Mouse (Mus musculus) neural tube, embryonic 14.5 days (tissue): ENCODE results near the gene Ift43. TPM values are rescaled to one million over a fixed set of nuclear protein-coding genes. Genes with fewer than 3 reads are reported as not detected.

Source experiments
- ATAC-seq: fragments of 200-750 bp; cut with Nextera tagmentation; 2 replicates; pipeline ENCODE4 v1.8.0; 2017; ENCODE audit warnings: low read depth, mild to moderate bottlenecking, moderate TSS enrichment, moderate library complexity
- H3K27ac ChIP-seq: fragments of 300-500 bp; sonication (generic); 2 replicates; pipeline ENCODE4 v1.5.1; 2014; ENCODE audit warnings: low read depth, mild to moderate bottlenecking, control low read depth, low read length, moderate library complexity, mixed read lengths
- H3K27me3 ChIP-seq: fragments of 300-500 bp; sonication (generic); 2 replicates; pipeline ENCODE4 v1.6.1; 2014; ENCODE audit warnings: low read length; ENCODE audit not compliant: control insufficient read depth, insufficient read depth
- H3K36me3 ChIP-seq: fragments of 300-500 bp; sonication (generic); 2 replicates; pipeline ENCODE4 v1.6.1; 2014; ENCODE audit warnings: low read length, mixed read lengths; ENCODE audit not compliant: control insufficient read depth, insufficient read depth
- H3K4me1 ChIP-seq: fragments of 300-500 bp; sonication (generic); 2 replicates; pipeline ENCODE4 v1.6.1; 2014; ENCODE audit warnings: low read length; ENCODE audit not compliant: control insufficient read depth, insufficient read depth
- H3K4me2 ChIP-seq: fragments of 300-500 bp; sonication (generic); 2 replicates; pipeline ENCODE4 v1.6.1; 2014; ENCODE audit warnings: mild to moderate bottlenecking, low read depth, low read length, control low read depth
- H3K4me3 ChIP-seq: fragments of 300-500 bp; sonication (generic); 2 replicates; pipeline ENCODE4 v1.5.1; 2014; ENCODE audit warnings: low read depth, low read length, control low read depth, mixed read lengths
- H3K9ac ChIP-seq: fragments of 300-500 bp; sonication (generic); replicated peaks from 2 replicates; pipeline ENCODE4 v1.6.1; 2014; ENCODE audit warnings: low read depth, mild to moderate bottlenecking, control low read depth, low read length, mixed read lengths
- H3K9me3 ChIP-seq: fragments of 300-500 bp; sonication (generic); 2 replicates; pipeline ENCODE4 v1.6.1; 2016; ENCODE audit warnings: low read length; ENCODE audit not compliant: control insufficient read depth
- WGBS: fragments of 180-500 bp; shearing (Covaris S2); extraction: QIAGEN DNeasy Blood & Tissue Kit; methylation state at CpG from one replicate; pipeline ENCODE4 v1.1.7; 2014; 5-methylcytosine and 5-hydroxymethylcytosine counted together
- polyA plus RNA-seq: library from polyadenylated mRNA; unstranded; fragments of >200 nt; fragmentation: Nextera tagmentation; extraction: Ambion mirVana; gene quantifications from 2 replicates; pipeline ENCODE4 v1.2.1, GENCODE M21; 2014

The Ift43 gene
- polyA plus RNA-seq, 1 experiment from 2014 or later = 38.1 TPM

DNA sequence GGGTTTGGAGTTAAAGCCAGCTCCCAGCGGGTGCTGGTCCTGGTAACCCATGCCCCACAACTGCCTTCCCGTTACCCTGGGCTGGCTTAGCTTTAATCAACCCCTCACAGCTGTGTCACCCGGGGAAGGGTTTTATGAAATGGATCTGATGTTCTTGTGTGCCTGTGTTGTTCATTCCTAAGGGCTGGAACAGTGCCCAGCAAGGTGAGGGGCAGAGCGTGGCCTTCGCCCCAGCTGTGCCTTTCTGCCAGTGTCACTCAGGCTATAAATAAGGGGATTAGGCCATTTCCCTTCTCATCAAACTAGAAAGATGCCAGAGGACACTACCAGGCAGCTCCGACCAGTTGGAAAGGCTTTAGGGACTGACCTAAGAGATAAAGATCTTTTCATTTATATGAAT is 32.5 kb upstream of the Ift43 start:
- H3K9me3 ChIP-seq = no peaks in the 10 kb centered on the region
- H3K27ac ChIP-seq = no peak overlapping the region
- no peaks in the 10 kb centered on the region for H3K36me3 ChIP-seq
- no peaks in the 10 kb centered on the region for H3K4me1 ChIP-seq
- WGBS = 60% methylated on average over 6 of the region's 6 CpGs
- H3K27me3 ChIP-seq = no peaks in the 10 kb centered on the region
- H3K9ac ChIP-seq = no peak overlapping the region
- ATAC-seq = no peak
- no peak overlapping the region for H3K4me3 ChIP-seq
- H3K4me2 ChIP-seq = no peak overlapping the region

DNA sequence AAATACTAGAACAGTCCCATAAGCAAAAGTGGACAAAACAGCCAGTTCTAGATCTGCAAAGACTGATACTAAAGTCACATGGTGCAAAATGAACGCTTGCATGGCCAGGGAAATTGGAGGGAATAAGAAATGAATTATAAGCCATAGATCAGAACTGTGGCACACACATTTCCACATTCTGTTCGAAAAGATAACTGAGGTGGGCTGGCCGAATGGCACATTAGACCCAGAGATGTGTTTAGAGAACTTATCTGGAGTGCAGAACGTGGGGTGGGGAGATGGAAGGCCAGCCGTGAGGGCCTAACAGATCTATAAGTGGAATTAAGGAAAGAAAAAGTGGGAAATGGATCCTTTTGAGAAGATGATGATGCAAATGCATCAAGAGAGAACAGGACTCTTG is 30.9 kb upstream of the Ift43 start:
- no peaks in the 10 kb centered on the region for H3K27me3 ChIP-seq
- no peak overlapping the region for H3K4me3 ChIP-seq
- H3K36me3 ChIP-seq = no peaks in the 10 kb centered on the region
- H3K4me1 ChIP-seq = no peaks in the 10 kb centered on the region
- no peak overlapping the region for H3K4me2 ChIP-seq
- H3K9ac ChIP-seq = no peak overlapping the region
- no peak for ATAC-seq
- no peaks in the 10 kb centered on the region for H3K9me3 ChIP-seq
- 93% methylated on average over 5 of the region's 5 CpGs for WGBS
- H3K27ac ChIP-seq = no peak overlapping the region

DNA sequence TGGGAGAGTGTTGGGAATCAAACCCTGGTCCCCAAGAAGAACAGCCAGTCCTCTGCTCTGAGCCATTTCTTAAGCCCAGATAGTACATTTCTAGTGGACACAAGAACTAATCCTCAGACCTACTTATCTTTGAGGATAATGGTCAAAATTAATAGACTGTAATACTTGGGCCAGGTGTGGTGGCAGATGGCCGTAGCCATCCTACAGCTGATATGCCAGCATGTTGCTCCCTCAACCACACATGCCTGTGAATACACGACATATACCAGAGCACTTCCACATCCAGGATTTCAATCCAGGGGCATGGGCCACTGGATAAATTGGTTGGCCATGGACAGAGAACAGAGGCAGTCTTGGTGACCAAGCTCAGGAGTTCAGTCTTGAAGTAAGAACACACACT is 27.0 kb upstream of the Ift43 start:
- ATAC-seq = no peak
- Histone ChIP-seq H3K9ac (no peak overlapping the region), H3K27me3 (no peaks in the 10 kb centered on the region), H3K9me3 (no peaks in the 10 kb centered on the region), H3K27ac (no peak overlapping the region), H3K4me3 (no peak overlapping the region), H3K36me3 (no peaks in the 10 kb centered on the region), H3K4me2 (no peak overlapping the region), H3K4me1 (no peaks in the 10 kb centered on the region)
- WGBS = 98% methylated on average over 2 of the region's 2 CpGs

DNA sequence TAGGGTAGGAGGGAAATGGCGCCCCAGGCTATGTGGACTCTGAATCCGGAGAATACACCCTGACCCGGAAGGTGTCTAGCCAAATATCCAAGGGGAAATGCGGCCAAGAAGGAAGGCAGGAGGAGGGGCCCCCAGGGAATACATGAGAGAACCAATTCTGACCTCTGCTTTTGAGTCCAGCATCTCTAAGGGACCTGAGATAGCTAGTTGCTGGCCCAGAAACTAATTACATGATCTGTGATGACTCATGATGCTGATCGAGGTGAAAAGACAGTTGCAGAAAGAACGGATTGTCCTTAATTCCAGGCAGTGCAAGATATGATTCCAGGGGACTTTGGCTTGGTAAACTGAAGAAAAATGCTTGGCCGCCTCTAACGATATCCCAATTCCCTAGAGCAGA is 25.4 kb upstream of the Ift43 start:
- H3K27ac ChIP-seq = no peak overlapping the region
- 84% methylated on average over 8 of the region's 8 CpGs for WGBS
- H3K4me1 ChIP-seq = no peaks in the 10 kb centered on the region
- no peak overlapping the region for H3K4me3 ChIP-seq
- no peaks in the 10 kb centered on the region for H3K36me3 ChIP-seq
- no peaks in the 10 kb centered on the region for H3K27me3 ChIP-seq
- H3K9me3 ChIP-seq = no peaks in the 10 kb centered on the region
- H3K9ac ChIP-seq = no peak overlapping the region
- no peak for ATAC-seq
- H3K4me2 ChIP-seq = no peak overlapping the region

DNA sequence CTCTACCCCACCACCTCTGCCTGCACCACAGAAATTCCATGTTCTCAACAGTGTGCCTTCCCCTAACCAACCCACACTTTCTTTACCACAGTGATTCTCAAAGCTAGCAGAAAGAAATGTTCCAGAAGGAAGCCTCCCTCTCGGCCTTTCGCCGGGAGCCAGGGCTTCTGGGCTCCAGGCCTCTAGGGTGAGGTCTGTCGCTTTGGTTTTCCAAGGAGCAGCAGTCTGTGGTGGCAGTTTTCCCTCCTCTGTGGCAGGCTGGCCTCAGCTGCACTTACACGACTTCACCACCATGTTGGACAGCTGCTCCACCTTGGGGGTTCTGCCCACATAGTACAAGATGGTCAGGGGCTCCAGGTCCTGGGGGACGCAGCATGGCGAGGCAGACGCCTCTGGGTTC is 24.8 kb upstream of the Ift43 start:
- no peak for ATAC-seq
- Histone ChIP-seq H3K9me3 (no peaks in the 10 kb centered on the region), H3K9ac (no peak overlapping the region), H3K27ac (no peak overlapping the region), H3K4me3 (no peak overlapping the region), H3K4me2 (no peak overlapping the region), H3K36me3 (no peaks in the 10 kb centered on the region), H3K27me3 (no peaks in the 10 kb centered on the region), H3K4me1 (no peaks in the 10 kb centered on the region)
- 86% methylated on average over 8 of the region's 8 CpGs for WGBS

DNA sequence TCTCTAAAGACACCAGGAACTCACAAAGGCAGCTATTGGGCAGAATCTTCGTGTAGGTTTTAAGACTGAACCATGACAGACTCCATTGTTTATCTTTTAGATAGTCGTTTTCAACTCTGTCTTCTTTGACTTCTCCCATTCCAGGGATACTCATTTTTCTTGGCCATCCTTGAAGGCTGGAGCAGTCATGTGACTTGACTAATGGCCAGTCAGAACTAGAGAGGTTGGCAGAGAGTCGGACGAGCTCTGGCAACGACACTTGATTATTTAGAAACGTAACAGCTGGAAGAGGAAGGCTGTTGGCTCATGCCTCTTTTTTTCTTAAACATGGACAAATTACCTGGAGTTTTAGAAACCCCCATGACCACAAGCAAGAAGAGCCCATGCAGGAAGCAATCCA is 23.0 kb upstream of the Ift43 start:
- no peaks in the 10 kb centered on the region for H3K36me3 ChIP-seq
- no peaks in the 10 kb centered on the region for H3K4me1 ChIP-seq
- H3K9me3 ChIP-seq = no peaks in the 10 kb centered on the region
- no peak for ATAC-seq
- H3K27ac ChIP-seq = no peak overlapping the region
- no peak overlapping the region for H3K4me3 ChIP-seq
- WGBS = 84% methylated on average over 6 of the region's 6 CpGs
- H3K27me3 ChIP-seq = no peaks in the 10 kb centered on the region
- no peak overlapping the region for H3K4me2 ChIP-seq
- H3K9ac ChIP-seq = no peak overlapping the region

DNA sequence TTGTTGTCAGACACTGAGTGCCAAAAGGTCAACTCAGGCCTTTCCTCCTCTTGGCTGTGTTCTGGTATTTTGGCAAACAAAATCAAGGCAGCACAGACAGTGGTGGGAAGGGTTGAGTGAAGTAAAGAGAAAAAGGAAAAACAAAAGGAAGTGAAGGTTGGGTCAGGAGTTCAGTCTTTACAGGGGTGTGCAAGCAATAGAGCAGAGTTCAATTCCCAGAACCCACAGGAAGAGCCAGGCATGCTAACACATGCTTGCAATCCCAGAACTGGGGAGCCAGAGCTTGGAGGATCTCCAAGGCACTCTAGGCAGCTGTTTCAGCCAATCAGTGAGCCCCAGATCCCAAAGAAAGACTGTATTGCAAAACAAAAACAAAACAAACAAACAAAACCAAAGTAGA is 17.5 kb upstream of the Ift43 start:
- Histone ChIP-seq H3K9ac (no peak overlapping the region), H3K4me1 (no peaks in the 10 kb centered on the region), H3K9me3 (no peaks in the 10 kb centered on the region), H3K4me2 (no peak overlapping the region), H3K27me3 (no peaks in the 10 kb centered on the region), H3K4me3 (no peak overlapping the region), H3K27ac (no peak overlapping the region), H3K36me3 (no peaks in the 10 kb centered on the region)
- no peak for ATAC-seq

DNA sequence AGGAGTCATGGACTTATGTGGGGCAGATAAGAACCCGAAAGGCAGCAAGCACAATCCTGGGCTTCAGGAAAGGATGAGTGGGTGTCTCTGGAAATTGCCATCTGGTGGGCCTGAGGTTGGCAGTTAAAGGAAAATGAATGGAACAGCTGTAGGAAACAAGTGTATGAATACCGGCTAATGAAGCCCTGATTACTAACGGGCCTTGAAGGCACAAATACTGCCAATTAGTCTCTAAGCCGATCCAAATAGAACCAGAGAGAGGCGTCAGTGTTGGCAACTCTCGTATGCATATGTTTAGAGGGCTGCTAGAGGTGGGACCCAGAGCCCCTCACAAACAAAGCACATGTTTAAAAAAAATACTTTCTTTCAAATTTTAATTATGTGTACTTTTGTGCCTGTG is 10.9 kb upstream of the Ift43 start:
- peaks cover 6% of the 10 kb centered on the region for H3K4me1 ChIP-seq
- ATAC-seq = no peak
- 57% methylated on average over 6 of the region's 6 CpGs for WGBS
- no peaks in the 10 kb centered on the region for H3K36me3 ChIP-seq
- no peaks in the 10 kb centered on the region for H3K27me3 ChIP-seq
- H3K9me3 ChIP-seq = no peaks in the 10 kb centered on the region
- H3K4me2 ChIP-seq = no peak overlapping the region
- H3K4me3 ChIP-seq = no peak overlapping the region
- H3K27ac ChIP-seq = no peak overlapping the region
- H3K9ac ChIP-seq = no peak overlapping the region

DNA sequence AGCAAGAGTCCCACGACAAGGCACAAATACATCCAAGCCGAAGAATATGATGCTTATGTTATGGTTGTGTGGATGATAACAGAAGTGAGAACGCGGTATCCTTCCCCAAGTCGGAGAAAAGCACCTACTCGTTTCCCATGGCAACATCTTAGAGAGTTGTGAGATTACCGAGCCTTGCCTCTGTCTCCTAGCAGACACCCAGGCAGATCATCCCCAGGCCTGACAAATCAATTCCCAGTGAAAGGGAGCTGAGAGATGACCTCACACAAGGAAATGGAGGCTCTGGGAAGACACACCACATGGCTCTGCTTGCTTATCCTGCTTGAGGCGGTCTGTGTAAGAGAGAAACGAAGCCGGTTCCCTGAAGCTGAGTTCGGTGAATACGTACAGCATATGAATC is 7.7 kb upstream of the Ift43 start:
- 83% methylated on average over 12 of the region's 12 CpGs for WGBS

DNA sequence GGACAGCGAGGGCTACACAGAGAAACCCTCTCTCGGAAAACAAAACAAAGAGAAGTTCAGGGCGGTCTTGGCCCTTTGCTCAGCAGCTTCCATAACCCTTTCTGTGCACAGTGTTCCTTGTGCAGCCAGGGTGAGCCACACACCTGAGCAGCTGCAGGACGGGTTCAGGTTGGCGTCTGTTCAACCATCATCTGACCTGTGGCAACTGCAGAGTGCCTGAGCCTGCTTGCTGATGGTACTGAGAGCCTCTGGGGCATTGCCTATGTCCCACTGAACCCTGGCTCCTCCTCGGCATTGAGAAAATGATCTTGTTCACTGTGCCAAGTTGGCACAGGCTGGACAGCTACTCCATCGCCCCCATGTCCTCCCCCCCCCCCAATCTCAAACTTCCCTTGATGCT is 7.0 kb upstream of the Ift43 start:
- H3K27ac ChIP-seq = no peak overlapping the region
- H3K4me1 ChIP-seq = peaks cover 12% of the 10 kb centered on the region
- no peak overlapping the region for H3K4me3 ChIP-seq
- H3K27me3 ChIP-seq = no peaks in the 10 kb centered on the region
- no peak for ATAC-seq
- H3K9ac ChIP-seq = no peak overlapping the region
- no peaks in the 10 kb centered on the region for H3K36me3 ChIP-seq
- WGBS = 87% methylated on average over 7 of the region's 7 CpGs
- H3K9me3 ChIP-seq = no peaks in the 10 kb centered on the region
- no peak overlapping the region for H3K4me2 ChIP-seq

More for the DNA sequence above, 7.7 kb upstream of the Ift43 start:
- Histone ChIP-seq H3K27ac (no peak overlapping the region), H3K27me3 (no peaks in the 10 kb centered on the region), H3K4me1 (peaks cover 12% of the 10 kb centered on the region), H3K36me3 (no peaks in the 10 kb centered on the region), H3K4me2 (no peak overlapping the region), H3K9me3 (no peaks in the 10 kb centered on the region), H3K4me3 (no peak overlapping the region), H3K9ac (no peak overlapping the region)
- ATAC-seq = no peak
